Mouse (Mus musculus): ENCODE data around the gene Dctn3.

The Dctn3 gene

DNA sequence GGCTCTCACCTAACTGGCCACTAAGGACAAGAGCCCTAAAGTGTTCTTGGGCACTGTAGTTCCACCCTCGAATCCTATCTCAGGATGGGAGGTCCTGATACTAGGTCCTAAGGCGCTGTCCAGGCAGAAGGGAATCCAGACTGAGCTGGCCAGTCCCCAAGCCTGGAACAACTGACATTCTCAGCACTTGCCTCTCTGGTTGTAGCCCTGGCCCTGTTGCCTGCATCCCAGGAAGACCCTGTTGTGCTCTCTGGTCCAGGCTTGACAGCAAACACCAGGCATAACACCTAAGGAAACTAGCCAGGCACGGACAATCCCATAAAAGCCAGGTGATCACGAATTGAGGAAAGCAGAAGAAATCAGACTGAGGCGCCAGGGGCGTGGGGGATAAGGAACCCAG, 40.2 kb downstream of the Dctn3 start:
- TF ChIP-seq NANOG (IDR thresholded peaks at IDR 0.05; ENCODE audit: borderline replicate concordance, low read length), result no peak
- TF ChIP-seq CTCF (conservative IDR thresholded peaks at IDR 0.05; ENCODE audit: low read length), result no peak
- no peak for TF ChIP-seq POU5F1 (IDR thresholded peaks at IDR 0.05; ENCODE audit: borderline replicate concordance, low read length)
- Histone ChIP-seq H3K9me3 (ENCODE audit: low read length) (no peaks in the 10 kb centered on the region), H3K36me3 (ENCODE audit: insufficient read depth, low read length) (no peaks in the 10 kb centered on the region), H3K27me3 (ENCODE audit: insufficient read depth, low read length) (peaks cover 62% of the 10 kb centered on the region), H3K4me3 (replicated peaks; ENCODE audit: low read length) (peak overlapping the region; percentile 26; the same call in 1 of the 2 replicates), H3K4me1 (replicated peaks; ENCODE audit: low read depth, low read length) (peaks cover 34% of the 10 kb centered on the region)

DNA sequence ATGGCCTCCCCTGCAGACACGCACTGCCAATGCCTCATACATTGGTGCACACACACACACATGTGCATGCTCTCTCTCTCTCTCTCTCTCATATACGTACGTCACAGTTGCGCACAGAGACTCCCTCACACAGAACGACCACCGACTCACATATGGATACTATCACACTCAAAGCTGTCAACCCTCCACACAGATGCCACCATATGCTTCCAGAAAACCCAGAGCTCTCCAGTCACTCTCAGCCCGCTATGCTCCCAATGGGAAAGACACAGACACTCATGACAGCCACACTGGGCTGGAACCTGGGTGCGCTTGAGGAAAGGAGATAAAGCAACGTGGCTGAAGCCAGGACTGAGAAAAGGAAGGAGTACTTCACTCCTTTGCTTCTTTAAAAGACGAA, 41.0 kb downstream of the Dctn3 start:
- Histone ChIP-seq H3K9me3 (ENCODE audit: low read length) (no peaks in the 10 kb centered on the region), H3K4me3 (replicated peaks; ENCODE audit: low read length) (no peak overlapping the region), H3K27me3 (ENCODE audit: insufficient read depth, low read length) (peaks cover 71% of the 10 kb centered on the region), H3K36me3 (ENCODE audit: insufficient read depth, low read length) (no peaks in the 10 kb centered on the region), H3K4me1 (replicated peaks; ENCODE audit: low read depth, low read length) (peaks cover 43% of the 10 kb centered on the region)
- no peak for TF ChIP-seq CTCF (conservative IDR thresholded peaks at IDR 0.05; ENCODE audit: low read length)
- no peak for TF ChIP-seq POU5F1 (IDR thresholded peaks at IDR 0.05; ENCODE audit: borderline replicate concordance, low read length)
- TF ChIP-seq NANOG (IDR thresholded peaks at IDR 0.05; ENCODE audit: borderline replicate concordance, low read length), result no peak

DNA sequence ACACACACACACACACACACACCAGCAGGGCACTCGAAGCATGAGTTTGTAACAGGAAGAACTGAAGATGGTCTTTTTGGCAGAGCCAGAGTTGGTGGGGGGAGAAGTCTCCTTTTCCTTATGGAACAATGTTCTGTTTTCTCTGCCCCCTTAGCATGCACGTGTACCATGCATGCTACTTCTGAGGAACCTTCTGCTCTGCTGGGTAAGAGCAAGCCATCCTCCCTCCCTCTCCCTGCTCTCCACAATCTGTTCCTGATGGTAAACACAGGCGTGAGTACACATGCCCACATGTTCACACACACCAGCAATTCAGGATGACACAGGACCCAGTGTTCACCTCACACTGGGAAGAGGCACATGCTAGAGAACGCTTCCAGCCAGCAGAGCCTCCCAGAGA, 41.8 kb downstream of the Dctn3 start:
- no peaks in the 10 kb centered on the region for H3K36me3 ChIP-seq (ENCODE audit: insufficient read depth, low read length)
- peaks cover 74% of the 10 kb centered on the region for H3K27me3 ChIP-seq (ENCODE audit: insufficient read depth, low read length)
- no peak overlapping the region for H3K4me3 ChIP-seq (replicated peaks; ENCODE audit: low read length)
- peaks cover 50% of the 10 kb centered on the region for H3K4me1 ChIP-seq (replicated peaks; ENCODE audit: low read depth, low read length)
- TF ChIP-seq NANOG (IDR thresholded peaks at IDR 0.05; ENCODE audit: borderline replicate concordance, low read length), result no peak
- TF ChIP-seq POU5F1 (IDR thresholded peaks at IDR 0.05; ENCODE audit: borderline replicate concordance, low read length), result no peak
- TF ChIP-seq CTCF (conservative IDR thresholded peaks at IDR 0.05; ENCODE audit: low read length), result no peak
- H3K9me3 ChIP-seq (ENCODE audit: low read length), result no peaks in the 10 kb centered on the region

DNA sequence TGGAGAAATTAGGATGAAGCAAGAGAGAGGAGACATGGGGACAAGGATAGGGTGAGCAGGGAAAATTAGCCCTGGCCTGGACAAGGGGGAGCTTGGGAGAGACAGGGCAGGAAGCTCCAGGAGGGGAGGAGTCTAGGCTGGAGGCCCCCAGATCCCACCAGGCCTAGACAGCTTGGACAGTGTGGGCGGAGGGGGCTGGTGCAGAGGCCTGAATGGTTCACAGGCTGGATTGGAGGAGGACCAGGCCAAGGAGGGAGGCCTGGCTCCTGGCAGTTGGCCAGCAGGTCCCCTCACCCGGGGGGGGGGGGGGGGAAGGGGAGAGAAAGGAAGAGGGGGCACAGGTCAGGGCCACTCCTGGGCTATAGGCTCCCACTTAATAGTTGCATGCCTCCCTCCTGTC, 43.7 kb downstream of the Dctn3 start:
- Histone ChIP-seq H3K4me1 (replicated peaks; ENCODE audit: low read depth, low read length) (peaks cover 54% of the 10 kb centered on the region), H3K4me3 (replicated peaks; ENCODE audit: low read length) (no peak overlapping the region), H3K27me3 (ENCODE audit: insufficient read depth, low read length) (peaks cover 82% of the 10 kb centered on the region), H3K9me3 (ENCODE audit: low read length) (no peaks in the 10 kb centered on the region), H3K36me3 (ENCODE audit: insufficient read depth, low read length) (no peaks in the 10 kb centered on the region)
- no peak for TF ChIP-seq CTCF (conservative IDR thresholded peaks at IDR 0.05; ENCODE audit: low read length)
- TF ChIP-seq NANOG (IDR thresholded peaks at IDR 0.05; ENCODE audit: borderline replicate concordance, low read length), result no peak
- no peak for TF ChIP-seq POU5F1 (IDR thresholded peaks at IDR 0.05; ENCODE audit: borderline replicate concordance, low read length)

DNA sequence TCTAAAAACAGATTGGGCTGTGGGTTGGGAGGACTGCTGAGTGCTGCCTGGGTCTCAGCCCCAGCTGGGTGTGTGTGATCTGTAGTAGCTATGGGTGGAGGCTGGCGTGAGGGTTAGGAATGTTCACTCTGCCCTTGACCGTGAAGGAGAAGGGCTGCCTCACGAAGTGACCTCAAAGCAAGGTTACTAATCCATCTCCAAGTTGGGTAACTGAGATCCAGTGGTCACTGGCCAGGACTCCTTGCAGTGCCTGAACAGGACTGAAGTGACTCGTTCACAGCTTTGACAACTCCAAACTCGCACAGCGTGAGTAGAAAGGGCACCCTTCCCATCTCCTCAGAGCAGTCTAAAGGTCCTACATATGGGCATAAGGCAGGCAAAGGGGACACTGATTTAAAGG, 44.1 kb downstream of the Dctn3 start:
- TF ChIP-seq NANOG (IDR thresholded peaks at IDR 0.05; ENCODE audit: borderline replicate concordance, low read length) (no peak), POU5F1 (IDR thresholded peaks at IDR 0.05; ENCODE audit: borderline replicate concordance, low read length) (no peak), CTCF (conservative IDR thresholded peaks at IDR 0.05; ENCODE audit: low read length) (no peak)
- Histone ChIP-seq H3K9me3 (ENCODE audit: low read length) (no peaks in the 10 kb centered on the region), H3K4me1 (replicated peaks; ENCODE audit: low read depth, low read length) (peaks cover 52% of the 10 kb centered on the region), H3K27me3 (ENCODE audit: insufficient read depth, low read length) (peaks cover 80% of the 10 kb centered on the region), H3K4me3 (replicated peaks; ENCODE audit: low read length) (no peak overlapping the region), H3K36me3 (ENCODE audit: insufficient read depth, low read length) (no peaks in the 10 kb centered on the region)

DNA sequence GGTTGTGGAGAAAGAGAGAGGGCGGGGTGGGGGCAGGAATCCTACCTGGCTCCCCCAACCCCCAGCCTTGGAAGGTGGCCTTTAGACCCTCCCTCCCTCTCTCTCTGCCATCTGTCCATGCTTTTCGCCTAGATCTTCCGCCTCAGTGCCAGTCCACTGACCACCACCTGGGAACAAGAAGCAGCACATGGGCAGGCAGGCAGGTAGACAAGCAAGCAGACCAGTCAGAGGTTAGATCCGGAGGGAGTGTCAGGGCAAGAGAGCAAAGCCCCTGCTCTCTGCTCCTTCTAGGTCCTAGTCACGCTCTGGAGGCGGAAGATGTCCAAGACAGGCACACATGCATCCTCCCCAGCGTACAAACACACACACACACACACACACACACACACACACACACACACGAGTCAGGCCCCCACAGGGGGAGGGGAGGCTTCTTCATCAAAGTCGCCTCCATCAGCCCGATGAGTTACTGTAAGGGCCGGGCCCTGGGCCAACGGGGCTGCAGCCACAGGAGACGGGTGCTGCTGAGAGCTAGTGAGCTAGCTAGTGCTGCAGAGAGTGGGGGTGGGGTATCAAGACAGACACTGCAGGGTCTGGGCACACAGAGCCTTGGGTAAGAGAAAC, 45.9 kb downstream of the Dctn3 start:
- Histone ChIP-seq H3K9me3 (ENCODE audit: low read length) (no peaks in the 10 kb centered on the region), H3K27me3 (ENCODE audit: insufficient read depth, low read length) (peaks cover 74% of the 10 kb centered on the region), H3K36me3 (ENCODE audit: insufficient read depth, low read length) (no peaks in the 10 kb centered on the region), H3K4me1 (replicated peaks; ENCODE audit: low read depth, low read length) (peaks cover 55% of the 10 kb centered on the region), H3K4me3 (replicated peaks; ENCODE audit: low read length) (peak overlapping the region; percentile 24; the same call in 1 of the 2 replicates)
- no peak for TF ChIP-seq POU5F1 (IDR thresholded peaks at IDR 0.05; ENCODE audit: borderline replicate concordance, low read length)
- no peak for TF ChIP-seq NANOG (IDR thresholded peaks at IDR 0.05; ENCODE audit: borderline replicate concordance, low read length)
- TF ChIP-seq CTCF (conservative IDR thresholded peaks at IDR 0.05; ENCODE audit: low read length), result no peak

DNA sequence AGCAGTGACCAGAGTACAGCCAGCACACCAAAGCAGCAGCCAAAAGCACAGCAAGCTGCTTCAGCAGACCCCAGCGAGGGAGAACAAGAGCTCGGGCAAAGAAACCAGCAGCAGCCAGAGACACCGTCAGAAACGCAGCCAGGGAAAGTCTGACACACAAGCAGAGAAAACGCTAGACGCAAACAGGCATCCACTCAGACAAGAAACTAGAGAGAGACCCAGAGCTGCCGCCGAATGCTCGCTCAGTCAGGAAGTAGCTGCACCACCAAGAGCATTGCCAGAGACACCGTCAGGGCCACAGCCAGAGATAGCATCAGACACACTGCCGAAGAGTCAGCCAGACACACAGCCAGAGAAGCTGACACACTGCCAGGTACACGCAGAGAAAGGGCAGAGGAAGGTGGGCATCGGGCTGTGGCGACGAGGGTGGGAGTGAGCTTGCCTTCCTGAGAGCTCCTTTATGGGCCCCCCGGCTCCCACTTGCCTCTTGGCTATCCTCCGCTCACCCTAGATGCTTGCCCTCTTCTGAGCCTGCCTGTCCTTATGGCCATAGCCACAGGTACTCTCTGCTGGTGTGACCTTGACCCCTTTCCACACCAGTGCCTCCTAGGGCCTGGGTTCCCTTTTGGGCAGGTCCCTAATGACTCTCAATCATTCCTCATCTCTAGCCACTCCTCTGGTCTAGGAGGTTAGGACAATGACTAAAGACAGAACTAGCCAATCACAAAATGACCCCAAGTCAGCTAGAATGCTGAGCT, 46.5 kb downstream of the Dctn3 start:
- Histone ChIP-seq H3K27me3 (ENCODE audit: insufficient read depth, low read length) (peaks cover 74% of the 10 kb centered on the region), H3K4me1 (replicated peaks; ENCODE audit: low read depth, low read length) (peaks cover 61% of the 10 kb centered on the region), H3K4me3 (replicated peaks; ENCODE audit: low read length) (peak overlapping the region; percentile 24), H3K36me3 (ENCODE audit: insufficient read depth, low read length) (no peaks in the 10 kb centered on the region), H3K9me3 (ENCODE audit: low read length) (no peaks in the 10 kb centered on the region)
- TF ChIP-seq NANOG (IDR thresholded peaks at IDR 0.05; ENCODE audit: borderline replicate concordance, low read length), result no peak
- no peak for TF ChIP-seq POU5F1 (IDR thresholded peaks at IDR 0.05; ENCODE audit: borderline replicate concordance, low read length)
- TF ChIP-seq CTCF (conservative IDR thresholded peaks at IDR 0.05; ENCODE audit: low read length), result no peak

DNA sequence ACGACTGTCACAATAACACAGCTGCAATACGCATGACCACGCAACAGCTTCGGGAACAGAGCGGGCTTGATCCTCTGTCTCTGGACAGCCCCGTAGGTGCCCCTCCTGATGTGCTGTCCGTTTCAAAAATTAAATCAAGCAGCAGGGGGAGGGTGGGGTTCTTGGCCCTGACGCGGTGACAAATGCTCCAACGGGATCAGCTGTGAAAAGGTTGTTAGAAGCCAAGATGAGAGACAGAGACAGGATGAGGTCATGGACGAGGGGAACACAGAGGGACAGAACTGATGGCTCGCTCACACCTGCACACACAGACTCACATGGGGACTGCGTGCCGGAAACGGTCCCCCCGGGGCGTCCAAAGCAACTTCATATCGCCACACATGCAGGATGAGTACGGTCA, 49.8 kb downstream of the Dctn3 start:
- Histone ChIP-seq H3K9me3 (ENCODE audit: low read length) (no peaks in the 10 kb centered on the region), H3K27me3 (ENCODE audit: insufficient read depth, low read length) (peaks cover 56% of the 10 kb centered on the region), H3K4me3 (replicated peaks; ENCODE audit: low read length) (no peak overlapping the region), H3K36me3 (ENCODE audit: insufficient read depth, low read length) (no peaks in the 10 kb centered on the region), H3K4me1 (replicated peaks; ENCODE audit: low read depth, low read length) (peaks cover 64% of the 10 kb centered on the region)
- TF ChIP-seq POU5F1 (IDR thresholded peaks at IDR 0.05; ENCODE audit: borderline replicate concordance, low read length) (no peak), CTCF (conservative IDR thresholded peaks at IDR 0.05; ENCODE audit: low read length) (no peak), NANOG (IDR thresholded peaks at IDR 0.05; ENCODE audit: borderline replicate concordance, low read length) (no peak)

Measured in E14TG2a.4 (cell line).